Mouse (Mus musculus) CH12.LX (cell line): Measurements from ENCODE around the gene Krtdap.
"Not testable (repeated sequence)": the region's sequence is repeated elsewhere in the genome, so short reads cannot be mapped to it uniquely, and the experiment has no call there.

Experiments used
- CTCF ChIP-seq, 2 experiments: IDR thresholded peaks in 1 of 2; conservative IDR thresholded peaks in 1 of 2; 2 replicates each; pipeline ENCODE4 v1.5.1; 2011 to 2012; ENCODE audit warnings: low read depth in 2 of 2, low read length in 2 of 2, improper control_type of control experiment in 1 of 2, inconsistent platforms in 1 of 2, mild to moderate bottlenecking in 1 of 2, moderate library complexity in 1 of 2
- EP300 ChIP-seq: IDR thresholded peaks from 2 replicates; pipeline ENCODE4 v1.6.1; 2011; ENCODE audit warnings: low read length, improper control_type of control experiment
- IRF4 ChIP-seq: IDR thresholded peaks from 2 replicates; pipeline ENCODE4 v1.6.1; 2014; ENCODE audit warnings: low read depth, mild to moderate bottlenecking, inconsistent platforms, low read length, improper control_type of control experiment
- KAT2A ChIP-seq: IDR thresholded peaks from 2 replicates; pipeline ENCODE4 v1.6.1; 2012; ENCODE audit warnings: low read length, improper control_type of control experiment, inconsistent platforms; ENCODE audit not compliant: insufficient replicate concordance
- MAX ChIP-seq: IDR thresholded peaks from 2 replicates; pipeline ENCODE4 v1.6.1; 2011; ENCODE audit warnings: low read length, improper control_type of control experiment
- MYC ChIP-seq: IDR thresholded peaks from 2 replicates; pipeline ENCODE4 v1.6.1; 2011; ENCODE audit warnings: low read depth, mild to moderate bottlenecking, improper control_type of control experiment, low read length
- NELFE ChIP-seq: IDR thresholded peaks from 2 replicates; pipeline ENCODE4 v1.6.1; 2011; ENCODE audit warnings: low read depth, low read length, improper control_type of control experiment
- POLR2A ChIP-seq: IDR thresholded peaks from 2 replicates; pipeline ENCODE4 v1.6.1; 2011; ENCODE audit warnings: low read depth, mild to moderate bottlenecking, improper control_type of control experiment, low read length
- RAD21 ChIP-seq: IDR thresholded peaks from 2 replicates; pipeline ENCODE4 v1.6.1; 2011; ENCODE audit warnings: low read depth, mild to moderate bottlenecking, low read length, improper control_type of control experiment, moderate library complexity
- TCF12 ChIP-seq: IDR thresholded peaks from 2 replicates; pipeline ENCODE4 v1.6.1; 2014; ENCODE audit warnings: low read depth, mild to moderate bottlenecking, inconsistent platforms, low read length, improper control_type of control experiment
- ZC3H11A ChIP-seq: IDR thresholded peaks from 2 replicates; pipeline ENCODE4 v1.6.1; 2012; ENCODE audit warnings: low read depth, mild to moderate bottlenecking, inconsistent platforms, low read length, improper control_type of control experiment

- TF ChIP-seq KAT2A; POLR2A; MYC; CTCF (conservative IDR thresholded peaks at IDR 0.05 in 1 of 2, IDR thresholded peaks at IDR 0.05 in 1 of 2; ENCODE audit: low read depth in 2 of 2, low read length in 2 of 2); RAD21; ZC3H11A; NELFE; TCF12; EP300; IRF4; MAX: not testable (repeated sequence)
Measured at GRCm38 (mm10) chr7:30828871-30829270, 41.2 kb downstream of the Krtdap start.
